Mouse (Mus musculus): ENCODE data around the gene Adgb. TPM values are rescaled to one million over a fixed set of nuclear protein-coding genes. Genes with fewer than 3 reads are reported as not detected.

Adgb gene
- polyA plus RNA-seq, 1 experiment: not detected

- H3K27ac ChIP-seq (ENCODE audit: insufficient read depth, low read length): no peak overlapping the region
- TF ChIP-seq POLR2A (IDR thresholded peaks at IDR 0.05; ENCODE audit: low read depth, low read length) (no peak), CTCF (IDR thresholded peaks at IDR 0.05; ENCODE audit: borderline replicate concordance, insufficient read depth, low read length) (no peak)
- no peak overlapping the region for H3K4me3 ChIP-seq (ENCODE audit: insufficient read depth, low read length)
- H3K4me1 ChIP-seq (ENCODE audit: control insufficient read depth, insufficient read depth, low read length): no peaks in the 10 kb centered on the region
Measured at GRCm38 (mm10) chr10:10443558-10443957, 28.6 kb downstream of the Adgb start.

GRCm38 (mm10) chr10:10435014-10435413, 37.1 kb downstream of the Adgb start:
- no peak overlapping the region for H3K27ac ChIP-seq (ENCODE audit: insufficient read depth, low read length)
- H3K4me1 ChIP-seq (ENCODE audit: control insufficient read depth, insufficient read depth, low read length): no peaks in the 10 kb centered on the region
- H3K4me3 ChIP-seq (ENCODE audit: insufficient read depth, low read length): no peak overlapping the region
- TF ChIP-seq CTCF (IDR thresholded peaks at IDR 0.05; ENCODE audit: borderline replicate concordance, insufficient read depth, low read length): no peak
- TF ChIP-seq POLR2A (IDR thresholded peaks at IDR 0.05; ENCODE audit: low read depth, low read length): no peak

GRCm38 (mm10) chr10:10429635-10430034, 42.5 kb downstream of the Adgb start:
- no peak overlapping the region for H3K27ac ChIP-seq (ENCODE audit: insufficient read depth, low read length)
- no peaks in the 10 kb centered on the region for H3K4me1 ChIP-seq (ENCODE audit: control insufficient read depth, insufficient read depth, low read length)
- TF ChIP-seq POLR2A (IDR thresholded peaks at IDR 0.05; ENCODE audit: low read depth, low read length) (no peak), CTCF (IDR thresholded peaks at IDR 0.05; ENCODE audit: borderline replicate concordance, insufficient read depth, low read length) (no peak)
- H3K4me3 ChIP-seq (ENCODE audit: insufficient read depth, low read length): no peak overlapping the region

- no peak overlapping the region for H3K4me3 ChIP-seq (ENCODE audit: insufficient read depth, low read length)
- TF ChIP-seq CTCF (IDR thresholded peaks at IDR 0.05; ENCODE audit: borderline replicate concordance, insufficient read depth, low read length) (no peak), POLR2A (IDR thresholded peaks at IDR 0.05; ENCODE audit: low read depth, low read length) (no peak)
- H3K27ac ChIP-seq (ENCODE audit: insufficient read depth, low read length): no peak overlapping the region
- no peaks in the 10 kb centered on the region for H3K4me1 ChIP-seq (ENCODE audit: control insufficient read depth, insufficient read depth, low read length)
Measured at GRCm38 (mm10) chr10:10429032-10429431, 43.1 kb downstream of the Adgb start.

GRCm38 (mm10) chr10:10424383-10424782, 47.7 kb downstream of the Adgb start:
- no peak overlapping the region for H3K27ac ChIP-seq (ENCODE audit: insufficient read depth, low read length)
- no peaks in the 10 kb centered on the region for H3K4me1 ChIP-seq (ENCODE audit: control insufficient read depth, insufficient read depth, low read length)
- TF ChIP-seq CTCF (IDR thresholded peaks at IDR 0.05; ENCODE audit: borderline replicate concordance, insufficient read depth, low read length) (no peak), POLR2A (IDR thresholded peaks at IDR 0.05; ENCODE audit: low read depth, low read length) (no peak)
- no peak overlapping the region for H3K4me3 ChIP-seq (ENCODE audit: insufficient read depth, low read length)

- peaks cover 2% of the 10 kb centered on the region; the same call in 1 of the 2 replicates for H3K4me1 ChIP-seq (ENCODE audit: control insufficient read depth, insufficient read depth, low read length)
- no peak for TF ChIP-seq CTCF (IDR thresholded peaks at IDR 0.05; ENCODE audit: borderline replicate concordance, insufficient read depth, low read length)
- TF ChIP-seq POLR2A (IDR thresholded peaks at IDR 0.05; ENCODE audit: low read depth, low read length): no peak
- no peak overlapping the region for H3K27ac ChIP-seq (ENCODE audit: insufficient read depth, low read length)
- no peak overlapping the region for H3K4me3 ChIP-seq (ENCODE audit: insufficient read depth, low read length)
Measured at GRCm38 (mm10) chr10:10411046-10411445, 61.1 kb downstream of the Adgb start.

- TF ChIP-seq POLR2A (IDR thresholded peaks at IDR 0.05; ENCODE audit: low read depth, low read length) (no peak), CTCF (IDR thresholded peaks at IDR 0.05; ENCODE audit: borderline replicate concordance, insufficient read depth, low read length) (no peak)
- Histone ChIP-seq H3K4me1 (ENCODE audit: control insufficient read depth, insufficient read depth, low read length) (peaks cover 2% of the 10 kb centered on the region; the same call in 1 of the 2 replicates), H3K27ac (ENCODE audit: insufficient read depth, low read length) (no peak overlapping the region), H3K4me3 (ENCODE audit: insufficient read depth, low read length) (no peak overlapping the region)
Measured at GRCm38 (mm10) chr10:10408166-10408565, 64.0 kb downstream of the Adgb start.

- no peaks in the 10 kb centered on the region for H3K4me1 ChIP-seq (ENCODE audit: control insufficient read depth, insufficient read depth, low read length)
- no peak overlapping the region for H3K27ac ChIP-seq (ENCODE audit: insufficient read depth, low read length)
- TF ChIP-seq CTCF (IDR thresholded peaks at IDR 0.05; ENCODE audit: borderline replicate concordance, insufficient read depth, low read length): no peak
- TF ChIP-seq POLR2A (IDR thresholded peaks at IDR 0.05; ENCODE audit: low read depth, low read length): no peak
- H3K4me3 ChIP-seq (ENCODE audit: insufficient read depth, low read length): no peak overlapping the region
Measured at GRCm38 (mm10) chr10:10395784-10396481, 76.2 kb downstream of the Adgb start.

- TF ChIP-seq POLR2A (IDR thresholded peaks at IDR 0.05; ENCODE audit: low read depth, low read length): no peak
- TF ChIP-seq CTCF (IDR thresholded peaks at IDR 0.05; ENCODE audit: borderline replicate concordance, insufficient read depth, low read length): no peak
- Histone ChIP-seq H3K27ac (ENCODE audit: insufficient read depth, low read length) (no peak overlapping the region), H3K4me1 (ENCODE audit: control insufficient read depth, insufficient read depth, low read length) (no peaks in the 10 kb centered on the region), H3K4me3 (ENCODE audit: insufficient read depth, low read length) (no peak overlapping the region)
Measured at GRCm38 (mm10) chr10:10374629-10375028, 97.5 kb downstream of the Adgb start.

- TF ChIP-seq POLR2A (IDR thresholded peaks at IDR 0.05; ENCODE audit: low read depth, low read length) (no peak), CTCF (IDR thresholded peaks at IDR 0.05; ENCODE audit: borderline replicate concordance, insufficient read depth, low read length) (no peak)
- no peaks in the 10 kb centered on the region for H3K4me1 ChIP-seq (ENCODE audit: control insufficient read depth, insufficient read depth, low read length)
- H3K4me3 ChIP-seq (ENCODE audit: insufficient read depth, low read length): no peak overlapping the region
- H3K27ac ChIP-seq (ENCODE audit: insufficient read depth, low read length): no peak overlapping the region
Measured at GRCm38 (mm10) chr10:10364025-10364424, 108.1 kb downstream of the Adgb start.
